Mouse (Mus musculus) heart, adult 9 months (tissue): ENCODE results near the gene Slc48a1.

Experiments
- DNase-seq, 2 experiments: peaks; one replicate each; pipeline ENCODE4 v3.0.0; 2022; ENCODE audit warnings: low spot score in 2 of 2

Gene Slc48a1

DNA sequence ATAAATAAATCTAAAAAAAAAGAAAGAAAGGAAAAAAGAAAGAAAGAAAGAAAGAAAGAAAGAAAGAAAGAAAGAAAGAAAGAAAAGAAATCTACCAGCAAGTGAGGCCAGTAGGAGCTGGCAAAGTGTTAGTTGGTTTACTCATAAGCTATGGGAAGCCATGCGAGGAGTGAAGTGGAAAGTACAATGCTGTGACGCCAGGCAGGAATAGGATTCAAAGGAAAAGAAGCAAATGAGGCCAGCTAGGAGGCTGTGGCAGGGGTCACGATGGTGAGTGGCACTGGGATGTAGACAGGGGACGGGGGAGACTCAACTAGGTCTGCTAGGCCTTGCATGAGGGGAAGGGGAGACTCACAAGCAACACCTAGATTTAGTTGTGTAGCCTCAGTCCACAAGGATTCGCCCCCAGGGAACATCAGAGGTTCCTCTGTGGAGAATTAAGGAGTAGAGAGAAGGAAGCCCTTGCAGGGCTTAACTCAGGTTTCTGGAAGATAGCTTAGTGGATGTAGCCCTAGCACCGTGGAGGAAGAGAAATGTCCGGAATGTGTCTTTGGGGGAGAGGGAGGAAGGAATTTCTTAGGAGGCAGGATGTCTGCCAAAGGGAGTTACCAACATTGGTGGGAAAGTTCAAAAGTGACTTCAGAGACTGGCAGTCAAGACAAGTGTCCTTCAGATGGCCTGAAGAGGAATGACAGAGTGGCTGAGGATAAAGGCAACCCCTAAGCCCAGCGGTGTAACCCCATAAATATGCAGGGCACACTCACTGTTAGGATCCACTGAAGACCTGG is at the start of gene Slc48a1:
Gene Slc48a1, plus strand, starts transcription at position 210 of the 788 bp plus-strand sequence.
- DNase-seq = no peak

DNA sequence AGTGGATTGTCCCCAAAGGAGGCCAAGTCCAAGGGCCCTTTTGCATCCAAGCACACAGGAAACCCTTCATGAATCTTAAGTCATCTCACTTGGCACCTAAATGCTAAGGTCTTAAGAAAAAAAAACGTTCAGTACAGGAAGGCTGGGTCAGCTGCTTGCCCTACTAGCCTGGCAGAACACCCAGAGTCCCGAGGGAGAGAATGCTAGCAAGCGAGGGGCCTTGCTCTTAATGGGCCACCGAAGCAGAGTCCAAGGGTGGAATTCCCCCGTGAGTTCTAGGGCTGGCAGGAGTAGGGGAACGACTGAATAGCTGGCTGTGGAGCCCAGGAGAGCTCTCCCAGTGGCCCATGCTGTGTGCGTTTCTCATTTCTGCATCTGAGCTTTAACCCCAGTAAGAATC is 49.5 kb upstream of the Slc48a1 start:
- DNase-seq = peak in 1 of 2 experiments; percentile 49

DNA sequence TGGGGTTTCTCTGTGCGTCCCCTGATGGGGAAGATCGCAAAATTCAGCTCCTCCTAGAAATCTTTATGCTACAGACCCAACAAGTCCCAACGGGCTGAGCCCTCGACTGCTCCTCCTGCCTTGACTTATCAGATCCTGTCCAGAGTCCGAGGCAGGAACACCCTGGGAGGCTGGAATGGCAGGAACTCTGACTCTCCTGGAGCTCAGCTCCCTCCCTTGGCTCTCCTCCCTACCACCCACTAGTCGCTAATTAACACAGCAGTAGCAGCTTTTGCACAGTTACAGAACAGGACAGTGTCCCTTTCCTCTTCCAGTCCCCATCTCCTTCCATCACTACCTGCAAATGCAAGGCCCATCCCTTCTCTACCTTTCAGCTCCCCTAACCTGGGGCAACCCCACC is 48.0 kb upstream of the Slc48a1 start:
- DNase-seq = no peak

DNA sequence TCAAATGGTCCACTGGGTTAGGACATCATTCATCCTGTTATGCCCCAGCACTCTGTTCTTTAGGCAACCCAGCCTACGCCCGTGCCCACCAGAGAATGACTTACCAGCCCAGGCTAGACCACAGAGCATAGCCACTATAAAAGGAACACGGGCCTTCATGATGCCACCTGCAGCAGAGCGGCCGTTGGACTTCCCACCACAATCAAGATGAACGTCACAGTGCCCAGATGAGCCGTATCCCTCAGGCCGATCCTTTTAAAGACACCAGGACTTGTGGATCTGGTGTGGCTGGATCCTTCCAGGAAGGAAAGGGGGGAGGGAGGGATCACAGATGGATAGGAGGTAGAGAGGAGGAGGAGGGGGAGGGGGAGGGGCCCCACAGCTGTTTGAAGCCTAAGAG is 47.2 kb upstream of the Slc48a1 start, which contains the start of gene Endou:
Gene Endou, minus strand, starts transcription at position 229 of the 400 bp plus-strand sequence.
- no peak for DNase-seq

DNA sequence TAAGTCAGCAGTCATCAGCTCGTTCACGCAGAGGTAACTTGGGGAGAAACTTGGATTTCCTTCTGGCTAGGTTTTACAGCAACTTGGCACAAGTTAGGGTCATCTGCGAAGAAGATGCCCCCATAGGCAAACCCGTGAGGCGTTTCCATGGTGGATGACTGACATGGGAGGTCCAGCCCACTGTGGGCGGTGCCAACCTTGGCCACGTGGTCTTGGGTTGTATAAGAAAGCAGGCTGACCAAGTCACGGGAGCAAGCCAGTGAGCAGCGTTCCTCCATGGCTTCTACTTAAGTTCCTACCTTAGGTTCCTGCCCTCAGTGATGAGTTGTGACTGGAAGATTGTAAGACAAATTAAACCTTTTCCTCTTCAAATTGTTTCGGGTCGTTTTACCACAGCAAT is 46.3 kb upstream of the Slc48a1 start:
- DNase-seq = no peak

DNA sequence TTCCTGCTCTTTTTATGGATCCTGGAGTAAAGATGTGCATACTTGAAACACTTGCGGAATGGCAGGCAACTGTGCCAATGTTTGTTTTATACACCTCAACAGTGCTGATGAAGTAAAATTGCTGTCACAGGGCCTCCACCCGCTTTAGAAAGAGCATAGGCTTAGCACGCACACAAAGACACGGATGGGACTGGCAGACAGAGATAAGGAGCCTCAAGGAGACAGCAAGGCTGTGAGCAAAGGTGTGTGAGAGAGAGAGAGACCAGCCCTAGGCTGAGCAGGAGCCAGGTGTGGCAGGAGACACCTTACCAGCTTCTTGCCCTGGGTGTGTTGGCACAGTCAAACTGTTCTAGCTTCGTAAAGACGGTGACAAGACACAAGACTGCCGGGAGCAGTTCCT is 39.4 kb upstream of the Slc48a1 start:
- no peak for DNase-seq

DNA sequence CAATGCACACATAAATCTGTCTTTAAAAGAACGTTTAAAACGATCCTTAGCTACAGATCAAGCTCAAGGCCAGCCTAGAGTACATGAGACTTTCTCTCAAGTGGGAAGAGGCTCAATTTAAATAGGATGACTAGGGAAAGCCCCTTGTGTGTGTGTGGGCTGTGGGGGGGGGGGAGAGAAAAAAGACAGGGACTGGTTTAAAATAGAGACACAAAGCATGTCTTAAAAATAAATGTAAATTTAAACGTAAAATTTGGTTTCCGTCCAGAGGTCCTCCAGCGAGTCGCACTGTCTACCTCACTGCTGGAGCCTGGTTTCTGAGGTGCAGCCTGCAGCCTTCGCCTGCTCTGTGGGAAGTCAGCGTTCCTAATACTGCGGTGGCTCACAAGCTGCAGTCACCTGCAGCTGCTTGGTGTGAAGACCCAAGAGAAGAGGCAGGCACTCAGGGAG is 38.0 kb upstream of the Slc48a1 start:
- DNase-seq = no peak

DNA sequence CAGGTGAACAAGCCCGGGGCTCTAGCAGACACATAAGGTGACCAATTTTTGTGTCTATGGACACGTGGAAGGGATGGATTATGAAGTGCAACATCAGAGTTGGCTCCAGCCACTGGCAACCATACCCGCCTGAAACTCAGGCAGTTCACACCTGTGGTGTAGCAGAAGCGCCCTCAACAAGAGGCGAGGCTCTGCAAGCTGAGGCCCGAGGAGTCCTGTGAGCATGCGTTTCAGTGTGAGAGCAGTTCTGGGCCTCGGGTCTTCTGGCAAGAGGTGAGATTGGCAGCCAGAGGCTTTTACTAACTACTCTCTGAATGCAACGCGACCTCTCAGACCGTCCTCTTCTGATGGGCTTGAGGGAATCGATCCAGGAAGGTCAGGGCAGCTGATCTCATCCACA is 36.7 kb upstream of the Slc48a1 start:
- no peak for DNase-seq

DNA sequence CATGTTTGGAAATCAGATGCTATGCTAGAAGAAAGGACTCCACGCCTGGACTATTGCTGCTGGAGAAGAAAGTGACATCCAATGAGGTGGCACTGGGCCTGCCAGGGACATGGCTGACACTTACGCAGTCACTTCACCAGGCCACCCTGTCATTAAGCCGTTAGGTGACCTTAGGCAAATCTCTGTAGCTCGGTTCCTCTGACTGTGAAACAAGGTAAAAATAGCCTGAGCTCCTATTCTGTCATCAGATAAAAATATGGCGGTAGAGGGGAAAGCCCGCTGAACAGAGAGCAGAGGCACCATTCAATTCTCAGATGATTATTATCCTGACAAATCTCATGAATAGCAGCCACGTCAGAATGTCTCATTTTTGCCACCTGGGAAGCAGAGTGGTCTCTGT is 36.2 kb upstream of the Slc48a1 start:
- DNase-seq = no peak

DNA sequence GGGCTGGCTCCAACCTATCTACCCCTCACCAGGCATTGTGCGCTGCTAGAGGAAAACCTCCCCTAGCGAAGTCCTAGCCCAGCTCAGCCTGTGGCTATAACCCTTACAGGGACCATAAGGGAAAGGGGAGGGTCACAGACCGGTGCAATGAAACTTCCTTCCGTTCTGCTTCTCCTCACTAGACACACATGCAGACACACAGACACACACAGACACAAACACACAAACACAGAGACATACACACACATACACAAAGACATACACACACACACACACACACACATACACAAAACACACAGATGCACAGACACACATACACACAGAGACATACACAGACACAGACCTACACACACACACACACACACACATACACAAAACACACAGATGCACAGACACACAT is 35.7 kb upstream of the Slc48a1 start:
- no peak for DNase-seq

DNA sequence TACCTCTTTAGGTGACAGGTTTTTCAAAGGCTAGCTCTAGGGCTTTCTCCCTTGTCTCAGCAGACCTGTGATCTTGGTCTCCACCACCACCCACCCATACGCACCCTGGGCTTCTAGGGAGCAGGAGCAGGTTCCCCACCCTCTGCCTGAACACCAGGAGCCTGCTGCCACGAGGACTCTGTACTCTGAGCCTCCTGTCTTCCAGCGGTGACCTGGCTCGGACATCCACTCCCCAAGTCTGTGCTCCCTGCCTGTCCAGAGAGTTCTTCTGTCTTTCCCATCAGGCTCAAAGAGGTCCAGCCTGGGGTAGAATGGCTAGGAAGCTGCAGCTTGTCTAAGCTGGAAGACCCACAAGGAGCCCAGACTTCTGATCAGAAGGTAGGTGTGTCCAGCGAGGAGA is 35.1 kb upstream of the Slc48a1 start:
- no peak for DNase-seq

DNA sequence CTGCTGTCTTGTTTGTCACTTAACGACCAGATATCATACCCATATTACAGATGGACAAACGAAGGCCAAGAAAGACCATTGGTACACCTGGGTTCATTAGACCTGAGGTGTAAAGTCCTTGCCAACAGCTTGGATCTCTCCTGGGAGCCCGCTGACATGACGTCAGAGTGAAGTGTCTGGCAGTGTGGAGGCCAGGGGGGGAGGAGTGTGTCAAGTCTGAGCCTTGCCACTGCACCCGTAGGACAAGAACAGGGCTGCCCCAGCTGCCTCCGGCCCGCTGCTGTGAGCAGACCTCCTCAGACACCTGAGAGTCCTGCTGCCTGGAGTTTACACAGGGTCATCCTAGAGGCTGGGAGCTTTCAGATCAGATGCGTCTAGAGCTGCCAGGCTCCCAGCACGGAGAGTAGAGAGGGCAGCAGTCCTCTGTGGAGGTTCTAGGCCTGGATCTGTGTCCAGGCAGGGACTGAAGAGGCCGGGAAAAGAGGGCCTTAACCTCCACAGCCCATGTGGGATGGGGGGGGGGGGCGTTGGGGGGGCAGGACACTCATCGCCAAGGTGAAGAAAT is 34.3 kb upstream of the Slc48a1 start:
- no peak for DNase-seq

DNA sequence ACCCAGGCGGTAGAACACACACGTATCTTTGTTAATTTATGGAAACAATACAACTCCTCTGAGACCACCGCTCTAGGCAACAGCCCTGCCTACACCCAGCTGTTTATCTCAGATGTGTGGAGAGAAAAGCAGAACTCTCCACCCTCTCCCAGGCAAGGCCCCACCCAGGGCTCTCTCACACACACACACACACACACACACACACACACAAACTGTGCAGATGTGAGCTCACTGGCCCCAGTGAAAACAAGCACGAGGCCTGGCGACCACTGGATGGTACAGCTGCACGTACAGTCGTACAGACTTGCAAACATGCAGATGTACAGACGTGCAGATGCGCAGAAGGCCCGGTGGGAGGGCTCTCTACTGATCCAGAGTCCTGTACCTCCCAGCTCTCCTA is 33.4 kb upstream of the Slc48a1 start:
- no peak for DNase-seq

DNA sequence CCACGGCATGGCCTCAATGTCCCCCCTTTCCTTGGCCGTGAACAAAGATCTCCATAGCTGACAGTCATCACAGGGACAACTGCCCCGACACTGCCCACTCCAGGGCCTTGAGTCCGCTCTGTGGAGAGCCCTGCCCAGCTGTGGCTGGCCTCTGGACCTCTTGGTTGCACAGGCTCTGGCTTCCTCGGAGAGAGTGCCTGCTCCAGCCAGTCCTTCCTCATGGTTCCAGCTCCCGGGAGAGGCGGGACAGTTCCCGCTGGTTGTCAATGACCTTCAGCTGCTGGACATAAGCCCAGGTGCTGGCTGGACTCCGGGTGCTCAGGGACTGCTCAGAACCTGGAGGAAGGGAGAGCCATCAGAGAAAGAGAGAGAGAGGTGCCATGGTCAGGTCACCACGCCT is 33.0 kb upstream of the Slc48a1 start:
- DNase-seq = peak; percentile 81 to 83

DNA sequence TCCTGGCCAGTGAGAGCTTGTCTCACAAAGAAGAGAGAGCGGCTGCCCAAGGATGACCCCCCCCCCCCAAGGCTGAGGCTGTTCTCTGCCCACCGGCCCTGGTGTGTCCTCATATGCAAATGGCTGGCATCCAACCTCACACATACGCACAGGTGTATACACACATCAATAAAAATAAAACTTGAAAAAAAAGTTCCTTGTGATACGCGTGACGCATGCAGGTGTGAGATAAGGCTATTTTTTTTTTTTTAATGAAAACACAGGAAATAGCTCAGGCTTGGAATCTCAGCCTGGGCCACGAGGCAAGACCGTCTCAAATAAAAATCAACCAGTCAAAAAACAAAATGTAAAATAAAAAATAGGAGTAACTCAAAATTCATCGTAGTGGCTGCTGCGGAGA is 32.0 kb upstream of the Slc48a1 start:
- no peak for DNase-seq

DNA sequence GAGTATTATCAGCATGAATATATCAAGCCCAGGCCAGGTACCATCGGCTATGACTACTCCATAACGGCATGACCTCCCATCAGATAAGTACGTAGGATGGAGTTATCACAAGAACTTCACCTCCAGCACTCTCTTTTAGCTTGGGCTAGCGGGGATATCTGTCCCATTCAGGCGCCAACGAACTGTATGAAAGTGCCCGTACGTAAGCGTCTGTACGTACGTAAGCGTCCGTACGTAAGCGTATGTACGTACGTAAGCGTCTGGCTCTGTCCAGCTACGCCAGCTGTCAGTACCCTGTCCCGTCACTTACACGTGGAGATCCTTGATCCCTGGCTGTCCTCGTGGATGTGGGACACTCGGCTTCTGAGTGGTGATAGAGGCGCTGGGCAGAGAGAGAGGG is 31.6 kb upstream of the Slc48a1 start:
- no peak for DNase-seq

DNA sequence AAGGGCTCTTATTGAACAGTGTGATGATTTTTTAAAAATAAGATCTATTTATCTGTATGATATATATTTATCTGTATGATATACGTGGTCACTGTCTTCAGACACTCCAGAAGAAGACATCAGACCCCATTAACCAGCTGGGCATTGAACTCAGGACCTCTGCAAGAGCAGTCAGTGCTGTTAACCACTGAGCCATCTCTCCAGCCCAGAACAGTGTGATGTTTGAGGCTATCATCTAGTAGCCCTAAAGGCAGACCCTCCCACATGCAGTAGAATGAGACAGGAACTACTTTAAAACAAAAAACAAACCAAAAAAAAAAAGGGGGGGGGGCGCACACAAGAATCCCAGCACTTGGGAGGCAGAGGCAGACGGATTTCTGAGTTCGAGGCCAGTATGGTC is 30.8 kb upstream of the Slc48a1 start:
- no peak for DNase-seq

DNA sequence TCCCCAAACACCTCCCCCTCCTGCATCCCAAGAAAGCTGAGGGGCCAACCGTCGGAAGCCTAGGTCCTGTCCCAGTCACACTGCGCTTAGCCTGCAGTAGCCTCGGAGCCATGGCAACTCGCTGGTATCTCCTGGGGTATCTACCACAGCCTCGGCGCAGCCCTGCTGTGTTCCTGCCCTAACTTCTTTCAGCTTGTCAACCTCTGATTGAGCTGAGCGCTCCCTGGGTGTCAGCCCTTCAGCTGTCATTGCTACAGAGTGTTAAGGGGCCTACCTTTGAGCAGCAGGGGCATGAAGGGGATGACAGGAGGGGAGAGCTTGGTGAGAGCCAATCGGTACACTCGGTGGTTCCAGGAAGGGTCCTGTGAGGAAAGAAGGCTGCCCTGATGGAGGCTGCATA is 30.0 kb upstream of the Slc48a1 start:
- DNase-seq = no peak

DNA sequence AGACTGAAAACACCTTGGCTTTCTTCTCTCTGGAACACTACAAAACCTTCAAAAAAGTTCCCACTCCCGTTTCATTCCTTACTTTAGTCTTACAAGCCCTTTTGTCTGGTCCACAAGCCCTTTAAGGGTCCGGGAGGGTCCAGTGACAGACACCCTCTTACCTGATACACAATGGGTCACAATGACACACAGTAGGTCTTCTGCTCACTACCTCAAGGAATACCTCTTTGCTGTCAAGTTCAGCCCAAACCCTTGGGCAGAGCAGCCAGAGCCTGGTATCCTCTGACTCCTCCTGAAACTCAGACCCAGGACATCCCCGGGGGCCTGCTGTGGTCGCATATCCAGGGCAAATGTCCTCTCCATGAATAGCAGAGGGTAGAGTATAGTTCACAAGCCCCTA is 29.4 kb upstream of the Slc48a1 start:
- no peak for DNase-seq

DNA sequence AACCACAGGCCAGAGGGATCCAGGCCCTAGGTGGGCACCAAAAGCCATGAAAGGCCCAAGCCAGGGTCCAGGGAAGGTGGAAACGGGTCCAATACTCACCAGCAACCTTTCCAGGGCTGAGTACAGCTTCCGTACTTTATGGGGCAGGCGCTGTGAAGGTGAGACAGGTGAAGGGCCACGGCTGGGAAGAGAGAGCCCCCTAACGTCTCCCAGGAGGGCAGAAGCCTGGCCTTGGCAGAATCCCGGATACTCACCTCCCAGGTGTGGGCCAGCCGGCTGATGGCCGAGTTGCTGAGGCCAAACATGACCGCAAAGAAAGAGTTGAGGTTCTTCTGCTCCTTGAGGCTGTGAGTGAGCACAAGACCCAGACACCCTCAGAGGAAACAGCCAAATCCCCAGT is 28.9 kb upstream of the Slc48a1 start:
- DNase-seq = no peak

DNA sequence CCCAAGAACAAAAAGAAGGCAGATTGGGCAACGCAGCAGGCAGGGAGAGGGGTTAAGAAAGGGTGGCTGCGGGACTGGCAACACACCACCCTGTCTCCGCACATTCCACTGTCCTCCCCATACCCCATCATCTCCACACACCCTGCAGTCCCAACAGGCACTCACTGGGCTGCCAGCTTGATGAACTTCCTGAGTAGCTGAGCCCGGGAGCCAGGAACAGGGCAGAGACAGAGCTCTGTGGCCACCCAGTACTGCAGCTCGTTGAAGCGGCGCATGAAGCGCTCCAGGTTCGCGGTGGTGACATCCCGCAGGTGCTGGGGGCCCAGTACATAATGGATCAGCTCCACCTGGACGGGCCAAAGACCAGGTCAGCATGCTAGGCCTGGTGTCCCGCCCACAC is 28.5 kb upstream of the Slc48a1 start:
- DNase-seq = no peak

DNA sequence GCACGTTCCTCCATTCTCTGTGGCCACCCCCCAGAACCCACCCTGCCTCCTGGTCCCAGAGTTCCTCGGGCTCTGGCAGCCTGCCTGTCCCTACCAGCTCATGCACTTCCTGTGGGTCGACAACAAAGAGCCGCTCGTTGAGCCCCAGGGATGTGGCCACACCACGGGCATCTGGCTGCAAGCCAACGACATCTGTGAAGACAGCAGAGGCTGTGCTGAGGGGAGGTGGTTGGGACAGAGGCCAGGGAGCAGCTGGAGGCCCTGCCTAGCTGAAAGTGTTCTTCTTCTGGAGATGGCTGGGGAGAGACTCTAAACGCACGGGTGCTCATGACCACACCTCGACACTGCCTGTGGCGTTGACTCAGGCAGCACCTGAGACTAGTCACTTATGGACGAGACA is 27.6 kb upstream of the Slc48a1 start:
- peak; percentile 51 to 63 for DNase-seq

DNA sequence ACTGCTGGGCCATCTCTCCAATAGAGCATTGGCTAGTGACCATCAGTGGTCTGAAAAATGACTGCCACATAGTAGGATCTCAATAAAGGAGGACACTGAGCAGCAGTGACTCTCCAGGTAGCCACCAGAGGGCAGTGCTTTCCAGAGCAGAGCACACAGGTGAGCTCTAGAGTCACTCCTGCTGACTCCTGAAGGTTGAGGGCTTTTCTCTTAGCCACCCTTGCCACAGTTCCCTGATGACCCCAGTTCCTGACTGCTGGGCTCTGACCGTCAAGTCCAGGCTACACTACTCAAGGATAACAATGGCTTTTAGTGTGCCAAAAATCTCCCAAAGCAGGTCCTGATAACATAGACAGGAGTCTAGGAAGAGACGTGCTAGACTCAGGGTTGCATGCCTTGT is 26.6 kb upstream of the Slc48a1 start:
- DNase-seq = peak; percentile 37 to 62

DNA sequence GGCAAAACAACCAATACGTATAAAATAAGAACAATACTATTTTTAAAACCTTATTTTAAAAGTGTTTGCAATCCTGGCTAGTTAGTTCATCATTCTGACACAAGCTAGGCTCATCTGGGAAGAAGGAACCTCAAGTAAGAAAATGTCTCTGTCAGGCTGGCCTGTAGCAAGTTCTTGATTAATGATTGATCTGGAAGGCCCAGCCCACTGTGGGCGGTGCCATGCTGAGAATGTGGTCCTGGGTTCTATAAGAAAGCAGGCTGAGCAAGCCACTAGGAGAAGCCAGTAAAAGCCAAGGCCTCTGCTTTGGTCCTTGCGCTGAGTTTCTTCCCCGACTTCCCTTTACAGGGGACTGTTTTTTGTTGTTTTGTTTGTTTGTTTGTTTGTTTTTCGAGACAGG is 25.8 kb upstream of the Slc48a1 start:
- no peak for DNase-seq
